Mouse (Mus musculus) CD4-positive naive resting alpha-beta T cell, adult 76 days (primary cell): ENCODE data around the gene Ctsm. TPM values are rescaled to one million over a fixed set of nuclear protein-coding genes. Genes with fewer than 3 reads are reported as not detected.

ENCODE experiments used
- total RNA-seq: library from RNA; stranded (reverse); gene quantifications from one replicate; pipeline ENCODE4 v1.2.4, GENCODE M21; 2023

The Ctsm gene
- total RNA-seq, result not detected

DNA sequence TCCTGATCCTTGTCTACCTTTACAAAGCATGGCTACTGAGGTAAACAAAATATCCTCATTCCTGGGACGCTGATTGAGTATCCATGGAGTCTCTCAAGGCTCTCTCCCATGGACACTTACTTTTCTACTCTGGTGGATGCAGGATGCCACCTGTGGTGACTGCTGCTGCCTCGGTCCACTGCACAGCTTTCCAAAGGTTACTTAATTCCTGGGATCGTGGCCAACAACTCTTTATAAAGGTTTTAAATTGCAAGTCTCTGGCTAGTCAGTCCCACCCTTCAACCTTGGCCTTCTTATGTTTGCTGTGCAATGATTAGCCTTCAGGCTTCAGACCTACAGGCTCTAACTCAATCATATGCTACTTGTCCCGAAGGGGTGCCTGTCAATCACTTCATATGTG, at the start of gene Ctsm:
Gene Ctsm (minus strand): TSS at position 209 of the 400 bp plus-strand sequence.

DNA sequence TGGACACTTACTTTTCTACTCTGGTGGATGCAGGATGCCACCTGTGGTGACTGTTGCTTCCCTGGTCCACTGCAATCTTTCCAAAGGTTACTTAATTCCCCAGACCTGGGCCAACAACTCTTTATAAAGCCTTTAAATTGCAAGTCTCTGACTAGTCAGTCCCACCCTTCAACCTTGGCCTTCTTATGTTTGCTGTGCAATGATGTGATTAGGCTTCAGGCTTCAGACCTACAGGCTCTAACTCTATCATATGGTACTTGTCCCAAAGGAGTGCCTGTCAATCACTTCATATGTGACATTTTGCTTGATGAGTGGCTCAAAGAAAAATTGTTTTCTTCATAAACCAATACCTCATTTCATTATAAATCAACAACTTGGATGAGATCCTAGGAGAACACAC, 28.4 kb upstream of the Ctsm start, which contains the start of gene Cts3:
Gene Cts3 (minus strand): TSS at position 101 of the 400 bp plus-strand sequence.

GRCm38 (mm10) chr13:61568074-61568473, 26.4 kb upstream of the Ctsm start, which contains the start of gene Gm49352:
Gene Gm49352, minus strand, starts transcription at chr13:61568174.

Other genes with a start within 250 kb of the Ctsm start
- not detected for gene Cts7, start 183.6 kb downstream of the Ctsm start, total RNA-seq
- gene Gm49352, start 26.3 kb upstream of the Ctsm start, total RNA-seq, result not detected
- gene Cts3, start 28.3 kb upstream of the Ctsm start, total RNA-seq, result not detected